Mouse (Mus musculus): ENCODE data around the gene Heca.

Heca gene

DNA sequence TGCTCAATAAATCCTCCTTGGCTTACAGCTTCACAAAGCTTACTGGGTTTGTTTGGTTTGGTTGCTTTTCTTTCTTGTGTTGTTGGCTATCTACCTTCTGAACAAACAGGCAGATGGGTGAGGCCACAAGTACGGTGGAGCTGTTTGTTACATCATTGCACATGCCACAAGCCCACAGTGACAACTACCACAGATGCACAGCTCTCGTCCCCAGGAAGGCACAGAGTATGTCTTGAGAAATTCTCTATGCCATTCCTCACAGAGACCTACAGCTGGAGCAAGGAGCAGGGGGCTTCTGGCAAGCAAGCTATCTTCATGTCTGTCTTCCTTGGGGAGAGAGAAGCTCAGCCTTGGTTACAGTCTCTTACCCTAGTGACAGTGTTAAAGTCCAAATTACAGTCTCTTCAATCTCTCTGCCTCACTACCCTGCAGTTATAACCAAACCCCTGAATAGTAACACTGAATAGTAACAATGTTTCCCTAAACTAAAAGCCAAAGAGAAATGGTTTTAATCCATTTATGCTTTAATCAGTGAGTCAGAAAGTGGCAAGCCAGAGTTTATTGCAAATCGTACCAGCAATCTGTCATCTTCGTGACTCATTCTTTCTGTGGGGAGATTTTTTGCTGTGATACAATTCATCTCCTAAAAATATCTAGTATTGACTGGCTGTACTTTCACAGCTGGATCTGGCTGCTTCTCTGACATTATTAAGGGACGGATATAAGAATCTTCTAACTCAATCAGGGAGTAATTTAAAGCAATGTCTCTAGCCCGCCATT, 87.0 kb downstream of the Heca start:
- H3K4me1 ChIP-seq (replicated peaks; ENCODE audit: low read depth, low read length) = no peaks in the 10 kb centered on the region
- no peak overlapping the region for H3K4me3 ChIP-seq (replicated peaks; ENCODE audit: low read length)
- no peaks in the 10 kb centered on the region for H3K9me3 ChIP-seq (ENCODE audit: low read length)
- H3K27me3 ChIP-seq (ENCODE audit: insufficient read depth, low read length) = no peaks in the 10 kb centered on the region
- no peak for TF ChIP-seq NANOG (IDR thresholded peaks at IDR 0.05; ENCODE audit: borderline replicate concordance, low read length)
- TF ChIP-seq POU5F1 (IDR thresholded peaks at IDR 0.05; ENCODE audit: borderline replicate concordance, low read length) = no peak
- TF ChIP-seq CTCF (conservative IDR thresholded peaks at IDR 0.05; ENCODE audit: low read length) = no peak
- H3K36me3 ChIP-seq (ENCODE audit: insufficient read depth, low read length) = no peaks in the 10 kb centered on the region

DNA sequence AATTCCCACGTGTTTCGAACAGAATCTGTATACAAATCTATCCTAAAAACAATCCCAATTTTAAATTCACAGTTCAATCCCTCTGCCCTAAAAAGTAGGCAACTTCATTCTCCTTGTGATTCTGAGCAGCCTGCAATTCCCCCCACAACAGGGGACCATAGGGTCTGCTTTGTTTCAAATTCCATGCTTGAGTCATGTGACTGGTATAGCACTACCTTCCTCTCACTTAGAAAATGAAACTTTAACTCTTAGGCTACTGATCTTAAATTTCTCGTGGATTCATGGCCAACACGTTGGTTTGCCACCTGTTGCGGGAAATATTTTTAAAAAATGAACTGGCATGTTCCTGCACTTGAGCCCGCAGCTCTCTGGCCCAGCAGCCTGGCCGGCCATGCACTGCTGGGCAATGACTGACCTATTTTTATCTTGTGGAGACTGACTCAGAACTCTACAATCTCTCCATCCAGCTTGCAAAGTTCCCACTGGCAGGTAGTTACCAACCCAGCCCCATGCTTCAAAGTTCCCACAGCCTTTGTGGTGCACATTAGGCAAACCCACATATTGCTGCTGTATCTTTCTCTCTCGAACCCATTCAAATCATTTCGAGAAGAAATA, 90.1 kb downstream of the Heca start:
- Histone ChIP-seq H3K36me3 (ENCODE audit: insufficient read depth, low read length) (no peaks in the 10 kb centered on the region), H3K9me3 (ENCODE audit: low read length) (no peaks in the 10 kb centered on the region), H3K4me3 (replicated peaks; ENCODE audit: low read length) (no peak overlapping the region), H3K4me1 (replicated peaks; ENCODE audit: low read depth, low read length) (no peaks in the 10 kb centered on the region), H3K27me3 (ENCODE audit: insufficient read depth, low read length) (no peaks in the 10 kb centered on the region)
- no peak for TF ChIP-seq NANOG (IDR thresholded peaks at IDR 0.05; ENCODE audit: borderline replicate concordance, low read length)
- no peak for TF ChIP-seq CTCF (conservative IDR thresholded peaks at IDR 0.05; ENCODE audit: low read length)
- TF ChIP-seq POU5F1 (IDR thresholded peaks at IDR 0.05; ENCODE audit: borderline replicate concordance, low read length) = no peak

DNA sequence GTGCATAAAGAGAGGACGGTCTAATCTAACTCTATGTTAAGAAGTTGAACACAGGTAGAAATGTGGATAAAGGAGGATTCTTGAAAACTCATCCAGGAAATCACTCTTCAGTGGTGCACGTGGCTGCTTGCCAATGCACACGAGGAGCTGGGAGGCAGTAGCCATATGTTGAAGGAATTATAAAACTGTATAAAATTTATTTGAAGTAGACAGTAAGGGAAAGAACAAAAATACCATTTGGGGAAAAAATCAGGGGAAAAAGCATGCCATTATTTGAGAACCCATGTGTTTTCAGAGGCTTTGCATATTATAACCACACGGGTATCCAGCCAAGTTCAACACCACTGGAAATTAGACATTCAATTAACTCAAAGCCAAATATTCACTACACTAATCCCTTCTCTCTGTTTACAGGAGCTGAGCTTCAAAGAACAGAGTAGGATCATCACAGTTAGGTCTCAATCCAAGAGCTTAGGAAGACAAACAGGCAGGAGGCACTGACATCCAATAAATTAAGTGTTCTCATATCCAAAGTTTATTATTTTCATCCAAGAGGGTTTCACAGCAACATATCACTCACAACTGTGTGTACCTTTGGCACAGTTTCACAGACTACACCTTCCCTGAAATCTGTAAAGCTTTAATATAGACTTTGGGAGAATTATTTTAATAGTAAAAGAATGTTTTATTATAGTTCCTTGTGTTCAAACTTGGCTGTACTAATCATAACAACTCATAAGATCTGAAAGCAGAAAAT, 102.9 kb downstream of the Heca start:
- TF ChIP-seq CTCF (conservative IDR thresholded peaks at IDR 0.05; ENCODE audit: low read length) (no peak), POU5F1 (IDR thresholded peaks at IDR 0.05; ENCODE audit: borderline replicate concordance, low read length) (no peak), NANOG (IDR thresholded peaks at IDR 0.05; ENCODE audit: borderline replicate concordance, low read length) (no peak)

DNA sequence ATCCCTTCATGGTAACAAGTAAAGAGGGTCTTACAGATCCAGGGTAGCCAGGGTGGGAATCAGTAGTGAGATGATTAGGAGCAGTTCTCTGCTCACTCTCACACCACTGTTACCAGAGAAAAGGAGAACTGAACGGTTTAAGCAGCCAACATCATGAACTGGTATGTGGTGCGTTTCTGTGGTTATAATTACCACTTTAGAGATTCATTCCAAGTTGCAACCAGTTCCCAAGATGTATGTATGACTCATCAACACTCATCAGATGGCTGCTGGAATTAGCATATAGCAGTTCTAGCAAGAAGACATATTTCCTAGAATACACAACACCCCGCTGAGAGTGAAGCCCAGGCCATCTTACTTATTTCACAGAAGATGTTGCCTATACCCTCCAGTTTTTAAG, 105.8 kb downstream of the Heca start:
- no peak overlapping the region for H3K4me3 ChIP-seq (replicated peaks; ENCODE audit: low read length)
- no peaks in the 10 kb centered on the region for H3K27me3 ChIP-seq (ENCODE audit: insufficient read depth, low read length)
- TF ChIP-seq NANOG (IDR thresholded peaks at IDR 0.05; ENCODE audit: borderline replicate concordance, low read length) (no peak), CTCF (conservative IDR thresholded peaks at IDR 0.05; ENCODE audit: low read length) (no peak), POU5F1 (IDR thresholded peaks at IDR 0.05; ENCODE audit: borderline replicate concordance, low read length) (no peak)
- H3K4me1 ChIP-seq (replicated peaks; ENCODE audit: low read depth, low read length) = no peaks in the 10 kb centered on the region
- no peaks in the 10 kb centered on the region for H3K9me3 ChIP-seq (ENCODE audit: low read length)
- no peaks in the 10 kb centered on the region for H3K36me3 ChIP-seq (ENCODE audit: insufficient read depth, low read length)

More for the DNA sequence above, 102.9 kb downstream of the Heca start:
- Histone ChIP-seq H3K9me3 (ENCODE audit: low read length) (no peaks in the 10 kb centered on the region), H3K4me1 (replicated peaks; ENCODE audit: low read depth, low read length) (no peaks in the 10 kb centered on the region), H3K36me3 (ENCODE audit: insufficient read depth, low read length) (no peaks in the 10 kb centered on the region), H3K27me3 (ENCODE audit: insufficient read depth, low read length) (no peaks in the 10 kb centered on the region), H3K4me3 (replicated peaks; ENCODE audit: low read length) (no peak overlapping the region)

DNA sequence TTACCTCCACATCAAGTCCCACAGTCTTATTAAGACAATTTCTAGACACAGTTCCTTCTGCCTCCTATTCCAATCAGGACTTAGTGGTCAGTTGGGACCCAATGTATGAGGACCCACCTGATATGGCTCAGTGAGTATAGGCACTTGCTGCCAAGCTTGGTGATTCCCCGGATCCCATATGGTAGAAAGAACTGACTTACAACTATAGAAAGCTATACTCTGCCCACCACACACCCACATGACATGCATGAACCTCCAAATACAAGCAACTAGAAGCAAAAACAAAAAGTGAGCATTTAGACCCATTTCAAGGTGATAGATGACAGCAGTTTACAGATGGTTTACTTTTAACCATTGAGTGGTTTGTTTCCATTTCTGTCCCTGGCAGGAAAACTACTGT, 111.6 kb downstream of the Heca start:
- H3K4me1 ChIP-seq (replicated peaks; ENCODE audit: low read depth, low read length) = peaks cover 4% of the 10 kb centered on the region
- TF ChIP-seq POU5F1 (IDR thresholded peaks at IDR 0.05; ENCODE audit: borderline replicate concordance, low read length) = no peak
- no peak for TF ChIP-seq NANOG (IDR thresholded peaks at IDR 0.05; ENCODE audit: borderline replicate concordance, low read length)
- no peak for TF ChIP-seq CTCF (conservative IDR thresholded peaks at IDR 0.05; ENCODE audit: low read length)
- H3K27me3 ChIP-seq (ENCODE audit: insufficient read depth, low read length) = no peaks in the 10 kb centered on the region
- no peaks in the 10 kb centered on the region for H3K36me3 ChIP-seq (ENCODE audit: insufficient read depth, low read length)
- H3K9me3 ChIP-seq (ENCODE audit: low read length) = no peaks in the 10 kb centered on the region
- no peak overlapping the region for H3K4me3 ChIP-seq (replicated peaks; ENCODE audit: low read length)

DNA sequence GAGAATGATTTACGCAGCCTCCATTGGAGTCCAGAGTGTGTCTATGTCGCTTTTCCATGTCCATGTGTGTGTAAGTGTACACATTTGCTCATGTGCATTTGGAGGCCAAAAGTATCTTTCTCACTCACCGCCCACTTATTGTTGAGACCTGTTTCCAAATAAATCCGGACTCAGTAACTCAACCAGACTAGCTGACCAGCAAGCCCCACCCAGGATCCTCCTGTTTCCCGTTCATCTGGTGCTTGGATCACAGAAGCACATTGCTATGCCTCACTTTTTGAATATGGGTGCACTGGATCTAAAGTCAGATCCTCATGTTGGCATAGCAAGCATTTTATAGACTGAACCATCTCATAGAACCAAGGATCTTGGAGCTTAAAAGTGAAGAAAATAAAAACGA, 112.8 kb downstream of the Heca start:
- TF ChIP-seq POU5F1 (IDR thresholded peaks at IDR 0.05; ENCODE audit: borderline replicate concordance, low read length) = no peak
- TF ChIP-seq NANOG (IDR thresholded peaks at IDR 0.05; ENCODE audit: borderline replicate concordance, low read length) = no peak
- no peak for TF ChIP-seq CTCF (conservative IDR thresholded peaks at IDR 0.05; ENCODE audit: low read length)
- no peaks in the 10 kb centered on the region for H3K9me3 ChIP-seq (ENCODE audit: low read length)
- peaks cover 13% of the 10 kb centered on the region for H3K4me1 ChIP-seq (replicated peaks; ENCODE audit: low read depth, low read length)
- H3K36me3 ChIP-seq (ENCODE audit: insufficient read depth, low read length) = no peaks in the 10 kb centered on the region
- no peak overlapping the region for H3K4me3 ChIP-seq (replicated peaks; ENCODE audit: low read length)
- H3K27me3 ChIP-seq (ENCODE audit: insufficient read depth, low read length) = no peaks in the 10 kb centered on the region

DNA sequence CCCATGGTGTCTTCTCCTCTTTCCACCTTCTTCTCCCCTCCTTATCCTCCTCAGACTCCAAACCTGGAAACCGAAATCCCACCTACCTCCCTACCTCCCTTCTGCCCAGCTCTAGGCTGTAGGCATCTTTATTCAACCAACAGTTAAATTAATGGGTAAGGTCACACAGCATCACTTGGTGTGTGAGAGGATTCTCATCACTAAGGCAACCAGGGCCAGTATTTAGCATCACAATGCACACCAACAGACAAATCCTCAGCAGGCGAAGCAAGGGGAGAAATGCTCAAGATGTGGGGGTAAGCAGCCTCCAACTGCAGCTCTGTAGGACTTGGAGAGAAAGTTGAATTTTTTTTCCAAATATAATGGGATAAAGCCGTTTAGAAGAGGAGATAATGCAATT, 116.8 kb downstream of the Heca start:
- Histone ChIP-seq H3K4me1 (replicated peaks; ENCODE audit: low read depth, low read length) (peaks cover 21% of the 10 kb centered on the region), H3K4me3 (replicated peaks; ENCODE audit: low read length) (no peak overlapping the region), H3K9me3 (ENCODE audit: low read length) (no peaks in the 10 kb centered on the region), H3K36me3 (ENCODE audit: insufficient read depth, low read length) (no peaks in the 10 kb centered on the region), H3K27me3 (ENCODE audit: insufficient read depth, low read length) (0 out of 2 replicates have a peak, but pooled peaks cover 2% of the 10 kb centered on the region)
- no peak for TF ChIP-seq NANOG (IDR thresholded peaks at IDR 0.05; ENCODE audit: borderline replicate concordance, low read length)
- no peak for TF ChIP-seq POU5F1 (IDR thresholded peaks at IDR 0.05; ENCODE audit: borderline replicate concordance, low read length)
- TF ChIP-seq CTCF (conservative IDR thresholded peaks at IDR 0.05; ENCODE audit: low read length) = no peak

DNA sequence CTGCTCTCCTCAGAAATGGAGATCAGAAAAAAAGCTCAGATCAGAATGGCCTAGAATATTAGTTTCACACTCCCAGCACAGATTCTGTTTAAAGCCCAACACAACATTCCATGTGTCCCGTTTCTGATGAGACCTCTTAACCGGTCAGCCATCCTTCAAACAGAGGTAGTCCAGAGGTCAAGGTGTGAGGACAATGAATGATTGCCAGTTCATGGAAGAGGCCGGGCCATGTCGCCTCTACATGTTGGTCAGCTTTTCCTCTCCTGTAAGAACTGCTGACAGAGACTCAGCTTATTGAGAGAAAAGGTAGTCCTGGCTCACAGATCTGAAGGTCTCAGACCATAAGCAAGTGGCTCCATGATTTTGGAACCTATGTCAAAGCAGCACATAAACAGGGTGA, 118.7 kb downstream of the Heca start:
- no peak for TF ChIP-seq CTCF (conservative IDR thresholded peaks at IDR 0.05; ENCODE audit: low read length)
- TF ChIP-seq NANOG (IDR thresholded peaks at IDR 0.05; ENCODE audit: borderline replicate concordance, low read length) = no peak
- no peak for TF ChIP-seq POU5F1 (IDR thresholded peaks at IDR 0.05; ENCODE audit: borderline replicate concordance, low read length)
- Histone ChIP-seq H3K4me3 (replicated peaks; ENCODE audit: low read length) (no peak overlapping the region), H3K27me3 (ENCODE audit: insufficient read depth, low read length) (0 out of 2 replicates have a peak, but pooled peaks cover 2% of the 10 kb centered on the region), H3K4me1 (replicated peaks; ENCODE audit: low read depth, low read length) (peaks cover 21% of the 10 kb centered on the region), H3K9me3 (ENCODE audit: low read length) (no peaks in the 10 kb centered on the region), H3K36me3 (ENCODE audit: insufficient read depth, low read length) (no peaks in the 10 kb centered on the region)

Data from E14TG2a.4 (cell line).